Mouse (Mus musculus) liver, embryonic 14.5 days (tissue): Measurements from ENCODE around the gene Krt77.

Experiments
- CTCF ChIP-seq: IDR thresholded peaks from 2 replicates; pipeline ENCODE4 v1.5.1; 2016; ENCODE audit warnings: antibody characterized with exemption, low read depth, control low read depth
- EP300 ChIP-seq: IDR thresholded peaks from 2 replicates; pipeline ENCODE4 v1.6.1; 2016; ENCODE audit warnings: antibody characterized with exemption, low read depth

- TF ChIP-seq CTCF (no peak), EP300 (no peak)
Measured at GRCm38 (mm10) chr15:101859735-101860170, 9.8 kb downstream of the Krt77 start.
